Mouse (Mus musculus): Measurements from ENCODE around the gene Cdr2. TPM values are rescaled to one million over a fixed set of nuclear protein-coding genes. Genes with fewer than 3 reads are reported as not detected.

Cdr2 gene
- polyA plus RNA-seq (2017; shearing (Covaris generic)): 0.72 TPM

DNA sequence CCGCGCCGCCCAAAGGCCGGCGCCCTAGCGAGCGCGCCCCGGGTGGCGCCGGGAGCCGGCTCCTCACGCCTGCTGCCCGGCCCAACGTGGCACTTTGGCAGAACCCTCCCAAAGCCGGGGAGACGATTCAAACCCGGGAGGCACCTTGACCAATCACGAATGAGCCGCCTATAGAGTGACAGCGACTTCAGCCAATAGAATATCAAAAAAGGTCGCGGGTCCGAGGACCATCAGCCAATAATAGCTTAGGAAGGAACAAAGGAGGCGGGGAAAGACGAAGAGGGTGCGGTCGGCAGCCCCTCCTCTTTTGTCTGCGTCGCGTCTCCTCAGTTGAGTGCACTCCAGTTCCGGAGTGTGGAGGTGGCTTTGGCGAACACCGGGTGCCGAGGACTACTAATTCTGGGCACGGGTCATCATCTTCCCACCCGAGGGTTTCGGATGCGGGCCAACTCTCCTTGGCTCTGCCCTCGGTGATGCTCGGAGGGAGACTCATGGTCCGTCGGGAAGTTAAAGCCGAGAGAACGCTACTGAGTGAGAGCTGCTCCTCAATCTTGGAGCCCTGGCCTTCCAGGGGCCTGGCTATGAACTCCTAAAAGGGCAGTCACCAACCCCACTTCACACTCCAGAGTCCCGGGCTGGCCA, at the start of gene Cdr2, which contains the start of gene Mfsd13b:
TSS of gene Cdr2 (minus strand) at position 113 of the 642 bp plus-strand sequence.
TSS of gene Mfsd13b (plus strand) at position 310 of the 642 bp plus-strand sequence.

GRCm38 (mm10) chr7:120917592-120918461, 64.3 kb downstream of the Cdr2 start, which contains the start of gene Polr3e:
Polr3e (plus strand) TSS chr7:120917744.

Other genes with a start within 250 kb of the Cdr2 start
- gene Vwa3a, start 243.0 kb downstream of the Cdr2 start, polyA plus RNA-seq (2017; shearing (Covaris generic)): 0.12 TPM
- not detected for gene Gm5737, start 169.9 kb downstream of the Cdr2 start, polyA plus RNA-seq (2017; shearing (Covaris generic))
- 7.7 TPM for gene Eef2k, start 139.5 kb downstream of the Cdr2 start, polyA plus RNA-seq (2017; shearing (Covaris generic))
- gene Polr3e, start 64.6 kb downstream of the Cdr2 start, polyA plus RNA-seq (2017; shearing (Covaris generic)): 29.9 TPM
- gene Mfsd13b, start 197 bp upstream of the Cdr2 start, polyA plus RNA-seq (2017; shearing (Covaris generic)): 0.91 TPM
- 7.1 TPM for gene Mettl9, start 52.1 kb upstream of the Cdr2 start, polyA plus RNA-seq (2017; shearing (Covaris generic))
- 0.71 TPM for gene Igsf6, start 92.3 kb upstream of the Cdr2 start, polyA plus RNA-seq (2017; shearing (Covaris generic))
- not detected for gene Otoa, start 99.3 kb upstream of the Cdr2 start, polyA plus RNA-seq (2017; shearing (Covaris generic))

All from CD4-positive, CD25-positive, alpha-beta regulatory T cell, adult 9 weeks (primary cell).